Mouse (Mus musculus) cerebellum, adult 2 months (tissue): ENCODE data around the gene Nr4a3. TPM values are rescaled to one million over a fixed set of nuclear protein-coding genes. Genes with fewer than 3 reads are reported as not detected.

ENCODE experiments used
- DNase-seq, 2 experiments: peaks; one replicate each; pipeline ENCODE4 v3.0.0; 2021
- H3K27ac ChIP-seq: fragments of 200-500 bp; 2 replicates; pipeline ENCODE4 v1.5.1; 2012; ENCODE audit warnings: low read length, control low read depth, inconsistent platforms; ENCODE audit not compliant: insufficient read depth
- H3K27me3 ChIP-seq: fragments of 200-500 bp; 2 replicates; pipeline ENCODE4 v1.6.1; 2012; ENCODE audit warnings: inconsistent platforms, mild to moderate bottlenecking, low read length, moderate library complexity; ENCODE audit not compliant: control insufficient read depth, insufficient read depth
- H3K4me1 ChIP-seq: fragments of 200-500 bp; 2 replicates; pipeline ENCODE4 v1.6.1; 2011; ENCODE audit warnings: low read length; ENCODE audit not compliant: control insufficient read depth, insufficient read depth
- H3K4me3 ChIP-seq: fragments of 200-500 bp; replicated peaks from 2 replicates; pipeline ENCODE3; 2011; ENCODE audit warnings: mild to moderate bottlenecking, low read depth, low read length, control low read depth; ENCODE audit not compliant: insufficient read depth
- CTCF ChIP-seq: fragments of 200-500 bp; IDR thresholded peaks from 2 replicates; pipeline ENCODE4 v1.5.1; 2011; ENCODE audit warnings: low read depth, mild to moderate bottlenecking, control low read depth, low read length, moderate library complexity, borderline replicate concordance; ENCODE audit not compliant: insufficient read depth
- POLR2A ChIP-seq: fragments of 200-500 bp; IDR thresholded peaks from 2 replicates; pipeline ENCODE4 v1.6.1; 2011; ENCODE audit warnings: low read length, control low read depth, borderline replicate concordance; ENCODE audit not compliant: insufficient read depth
- WGBS: fragments of 180-500 bp; shearing (Covaris S2); methylation state at CpG from one replicate; pipeline ENCODE4 v1.1.7; 2018; 5-methylcytosine and 5-hydroxymethylcytosine counted together
- polyA plus RNA-seq: library from polyadenylated mRNA; depleted of rRNA; stranded (reverse); fragments of >200 nt; gene quantifications from 2 replicates; pipeline ENCODE4 v1.2.3, GENCODE M21; 2012

Nr4a3 gene
- polyA plus RNA-seq, 1 experiment = 2.4 TPM

GRCm38 (mm10) chr4:48074451-48075240 is 29.7 kb downstream of the Nr4a3 start:
- no peak overlapping the region for H3K4me3 ChIP-seq
- H3K27me3 ChIP-seq = no peaks in the 10 kb centered on the region
- TF ChIP-seq POLR2A (no peak), CTCF (no peak)
- peaks cover 9% of the 10 kb centered on the region for H3K4me1 ChIP-seq
- 91% methylated on average over 5 of the region's 5 CpGs for WGBS
- DNase-seq = no peak
- no peak overlapping the region for H3K27ac ChIP-seq

DNA sequence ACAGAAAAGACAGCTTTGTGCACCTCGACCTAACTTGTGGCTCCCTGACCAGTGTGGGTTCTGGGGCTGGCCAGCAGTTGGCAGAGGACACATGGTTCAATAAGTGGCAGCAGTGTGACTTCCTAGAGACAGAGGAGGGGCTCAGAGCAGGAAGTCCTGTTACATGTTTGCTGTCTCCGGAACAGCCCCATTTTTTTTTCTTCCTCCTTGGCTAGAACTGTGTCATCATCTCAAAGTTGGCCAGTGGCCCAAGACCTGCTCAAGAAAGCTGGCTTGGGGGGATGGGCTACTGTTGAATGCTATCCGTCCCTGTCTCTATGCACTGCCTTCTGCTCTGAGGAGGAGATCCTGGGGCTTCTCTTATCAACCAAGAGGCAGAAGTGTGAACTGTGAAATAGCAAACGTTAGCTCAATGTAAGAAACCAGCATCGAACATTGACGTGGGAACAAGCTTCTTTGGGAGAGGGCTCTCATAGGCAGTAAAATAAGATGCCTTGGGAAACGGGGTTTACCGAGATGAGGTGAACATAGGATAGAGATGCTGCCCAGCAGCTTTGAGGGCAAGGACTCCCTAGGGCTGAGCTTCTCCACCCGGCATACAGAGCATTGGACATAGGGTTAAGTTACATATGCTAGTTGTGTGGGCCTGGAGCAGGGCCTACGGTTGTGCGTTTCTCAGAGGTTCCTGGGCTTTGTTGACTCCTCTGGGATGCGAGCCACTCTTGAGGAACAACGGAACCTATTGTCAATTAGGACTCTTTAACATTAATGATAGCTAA is 31.9 kb downstream of the Nr4a3 start:
- DNase-seq = peak; percentile 24 to 26
- WGBS = 62% methylated on average over 13 of the region's 13 CpGs
- H3K4me3 ChIP-seq = no peak overlapping the region
- H3K27ac ChIP-seq = no peak overlapping the region
- peaks cover 8% of the 10 kb centered on the region for H3K4me1 ChIP-seq
- H3K27me3 ChIP-seq = no peaks in the 10 kb centered on the region
- TF ChIP-seq CTCF = no peak
- TF ChIP-seq POLR2A = no peak

GRCm38 (mm10) chr4:48078213-48078612 is 33.3 kb downstream of the Nr4a3 start:
- Histone ChIP-seq H3K4me3 (no peak overlapping the region), H3K27ac (no peak overlapping the region), H3K4me1 (peaks cover 6% of the 10 kb centered on the region), H3K27me3 (no peaks in the 10 kb centered on the region)
- no peak for TF ChIP-seq CTCF
- TF ChIP-seq POLR2A = no peak
- 52% methylated on average over 4 of the region's 4 CpGs for WGBS
- no peak for DNase-seq

GRCm38 (mm10) chr4:48079285-48080039 is 34.5 kb downstream of the Nr4a3 start:
- no peak for DNase-seq
- no peak overlapping the region for H3K4me3 ChIP-seq
- no peak for TF ChIP-seq POLR2A
- TF ChIP-seq CTCF = no peak
- H3K27me3 ChIP-seq = no peaks in the 10 kb centered on the region
- H3K4me1 ChIP-seq = peaks cover 6% of the 10 kb centered on the region
- no peak overlapping the region for H3K27ac ChIP-seq
- WGBS = 59% methylated on average over 8 of the region's 8 CpGs

- Histone ChIP-seq H3K27me3 (no peaks in the 10 kb centered on the region), H3K27ac (no peak overlapping the region), H3K4me1 (no peaks in the 10 kb centered on the region), H3K4me3 (no peak overlapping the region)
- 78% methylated on average over 4 of the region's 4 CpGs for WGBS
- TF ChIP-seq POLR2A (no peak), CTCF (no peak)
- DNase-seq = no peak
Observed at GRCm38 (mm10) chr4:48083452-48083851, 38.5 kb downstream of the Nr4a3 start.

DNA sequence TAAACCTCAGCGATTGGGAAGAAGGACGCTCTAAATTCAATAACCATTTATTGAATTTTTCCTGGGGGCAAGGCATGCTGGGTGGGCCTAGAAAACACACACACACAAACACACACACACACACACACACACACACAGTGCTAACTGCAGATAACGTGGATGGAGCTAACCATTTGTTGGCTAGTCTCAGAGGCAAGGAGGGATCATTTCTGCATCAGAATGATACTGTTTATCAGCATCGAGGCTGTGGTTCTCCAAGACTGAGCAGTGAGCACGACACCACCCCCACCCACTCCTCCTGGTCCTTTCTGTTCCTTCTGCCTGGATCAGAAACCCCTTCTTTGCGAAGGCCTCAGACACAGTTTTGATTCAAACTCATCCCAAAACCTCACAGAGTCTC is 41.7 kb downstream of the Nr4a3 start:
- 73% methylated on average over 6 of the region's 6 CpGs for WGBS
- H3K27ac ChIP-seq = no peak overlapping the region
- DNase-seq = no peak
- TF ChIP-seq POLR2A (no peak), CTCF (no peak)
- H3K27me3 ChIP-seq = no peaks in the 10 kb centered on the region
- no peak overlapping the region for H3K4me3 ChIP-seq
- no peaks in the 10 kb centered on the region for H3K4me1 ChIP-seq

DNA sequence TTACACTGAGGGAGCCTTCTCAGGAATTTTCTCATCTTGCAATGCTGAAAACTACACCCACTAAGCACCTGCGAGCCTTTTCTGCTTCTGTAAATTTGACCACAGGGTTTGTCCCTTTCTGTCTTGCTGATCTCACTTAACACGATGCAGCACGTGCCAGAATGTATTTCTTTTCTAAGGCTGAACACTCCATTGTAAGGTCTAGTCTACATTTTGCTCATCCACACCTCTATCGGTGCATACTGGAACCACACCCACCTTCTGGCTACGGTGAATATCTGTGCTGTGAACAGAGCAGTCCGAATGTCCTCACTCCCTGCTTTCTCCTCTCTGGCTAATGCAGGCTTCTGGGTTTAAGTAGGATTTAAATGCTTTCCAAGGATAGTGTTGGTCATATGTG is 42.5 kb downstream of the Nr4a3 start:
- H3K4me3 ChIP-seq = no peak overlapping the region
- no peak for TF ChIP-seq CTCF
- no peak for TF ChIP-seq POLR2A
- H3K27me3 ChIP-seq = no peaks in the 10 kb centered on the region
- H3K4me1 ChIP-seq = no peaks in the 10 kb centered on the region
- no peak for DNase-seq
- WGBS = 86% methylated on average over 6 of the region's 6 CpGs
- no peak overlapping the region for H3K27ac ChIP-seq
